Mouse (Mus musculus) lung, embryonic 14.5 days (tissue): Measurements from ENCODE around the gene Ggn. TPM values are rescaled to one million over a fixed set of nuclear protein-coding genes. Genes with fewer than 3 reads are reported as not detected.

ENCODE experiments used
- ATAC-seq: fragments of 200-750 bp; cut with Nextera tagmentation; 2 replicates; pipeline ENCODE4 v1.8.0; 2017; ENCODE audit warnings: mild to moderate bottlenecking, moderate TSS enrichment, moderate library complexity; ENCODE audit not compliant: insufficient read depth
- DNase-seq: peaks from one replicate; pipeline ENCODE4 v3.0.0-alpha.2; 2015
- H3K27ac ChIP-seq: fragments of 300-500 bp; sonication (generic); 2 replicates; pipeline ENCODE4 v1.5.1; 2014; ENCODE audit warnings: low read depth, mild to moderate bottlenecking, moderate library complexity
- H3K27me3 ChIP-seq: fragments of 300-500 bp; sonication (generic); 2 replicates; pipeline ENCODE4 v1.6.1; 2014; ENCODE audit warnings: low read length, control low read depth; ENCODE audit not compliant: insufficient read depth
- H3K36me3 ChIP-seq: fragments of 300-500 bp; sonication (generic); 2 replicates; pipeline ENCODE4 v1.6.1; 2014; ENCODE audit warnings: control low read depth; ENCODE audit not compliant: insufficient read depth
- H3K4me1 ChIP-seq: fragments of 300-500 bp; sonication (generic); 2 replicates; pipeline ENCODE4 v1.6.1; 2014; ENCODE audit warnings: antibody characterized with exemption, control low read depth; ENCODE audit not compliant: insufficient read depth
- H3K4me2 ChIP-seq: fragments of 300-500 bp; sonication (generic); 2 replicates; pipeline ENCODE4 v1.6.1; 2014; ENCODE audit warnings: mild to moderate bottlenecking
- H3K4me3 ChIP-seq: fragments of 300-500 bp; sonication (generic); 2 replicates; pipeline ENCODE4 v1.5.1; 2014; ENCODE audit warnings: low read depth, low read length
- H3K9ac ChIP-seq: fragments of 300-500 bp; sonication (generic); 2 replicates; pipeline ENCODE4 v1.6.1; 2014
- H3K9me3 ChIP-seq: fragments of 300-500 bp; sonication (generic); 2 replicates; pipeline ENCODE4 v1.6.1; 2016; ENCODE audit warnings: low read depth, low read length, control low read depth
- CTCF ChIP-seq: IDR thresholded peaks from 2 replicates; pipeline ENCODE4 v1.5.1; 2016; ENCODE audit warnings: antibody characterized with exemption, low read depth
- WGBS: fragments of 180-500 bp; shearing (Covaris S2); extraction: QIAGEN DNeasy Blood & Tissue Kit; methylation state at CpG from one replicate; pipeline ENCODE4 v1.1.7; 2014; 5-methylcytosine and 5-hydroxymethylcytosine counted together
- polyA plus RNA-seq: library from polyadenylated mRNA; unstranded; fragments of >200 nt; fragmentation: Nextera tagmentation; extraction: Ambion mirVana; gene quantifications from 2 replicates; pipeline ENCODE4 v1.2.1, GENCODE M21; 2014

Gene Ggn
- polyA plus RNA-seq, 1 experiment from 2014 or later, result 0.17 TPM

GRCm38 (mm10) chr7:29170755-29171561 lies 948 bp downstream of the Ggn start:
- DNase-seq (peak; percentile 41), ATAC-seq (peak; percentile 11; the same call in 1 of the 2 replicates)
- peaks cover 11% of the 10 kb centered on the region; the same call in 1 of the 2 replicates for H3K4me1 ChIP-seq
- 2% methylated on average over 43 of the region's 43 CpGs for WGBS
- H3K36me3 ChIP-seq, result peaks cover 35% of the 10 kb centered on the region
- no peaks in the 10 kb centered on the region for H3K9me3 ChIP-seq
- peaks cover 47% of the 10 kb centered on the region for H3K27me3 ChIP-seq
- H3K9ac ChIP-seq, result peak overlapping the region; percentile 30; the same call in 1 of the 2 replicates
- TF ChIP-seq CTCF, result no peak
- peak overlapping the region; percentile 81 for H3K4me2 ChIP-seq
- H3K4me3 ChIP-seq, result peak overlapping the region; percentile 61
- no peak overlapping the region for H3K27ac ChIP-seq

- ATAC-seq (no peak), DNase-seq (no peak)
- H3K36me3 ChIP-seq, result peaks cover 42% of the 10 kb centered on the region
- WGBS, result 7% methylated on average over 34 of the region's 34 CpGs
- H3K4me3 ChIP-seq, result peak overlapping the region; percentile 61
- no peaks in the 10 kb centered on the region for H3K9me3 ChIP-seq
- peak overlapping the region; percentile 30; the same call in 1 of the 2 replicates for H3K9ac ChIP-seq
- H3K27me3 ChIP-seq, result peaks cover 47% of the 10 kb centered on the region
- H3K4me2 ChIP-seq, result peak overlapping the region; percentile 81
- TF ChIP-seq CTCF, result no peak
- H3K27ac ChIP-seq, result no peak overlapping the region
- H3K4me1 ChIP-seq, result peaks cover 11% of the 10 kb centered on the region; the same call in 1 of the 2 replicates
Observed at GRCm38 (mm10) chr7:29171562-29172097, 1.6 kb downstream of the Ggn start.

GRCm38 (mm10) chr7:29172390-29173016 lies 2.5 kb downstream of the Ggn start:
- 29% methylated on average over 31 of the region's 32 CpGs for WGBS
- peaks cover 49% of the 10 kb centered on the region for H3K36me3 ChIP-seq
- DNase-seq (no peak), ATAC-seq (no peak)
- peak overlapping the region; percentile 81; the same call in 1 of the 2 replicates for H3K4me2 ChIP-seq
- H3K9ac ChIP-seq, result no peak overlapping the region
- H3K4me1 ChIP-seq, result peaks cover 11% of the 10 kb centered on the region; the same call in 1 of the 2 replicates
- no peaks in the 10 kb centered on the region for H3K9me3 ChIP-seq
- TF ChIP-seq CTCF, result no peak
- peaks cover 47% of the 10 kb centered on the region for H3K27me3 ChIP-seq
- H3K27ac ChIP-seq, result no peak overlapping the region
- peak overlapping the region; percentile 61; the same call in 1 of the 2 replicates for H3K4me3 ChIP-seq

GRCm38 (mm10) chr7:29178106-29178505 lies 8.1 kb downstream of the Ggn start:
- Histone ChIP-seq H3K27me3 (peaks cover 7% of the 10 kb centered on the region), H3K9me3 (no peaks in the 10 kb centered on the region), H3K27ac (no peak overlapping the region), H3K4me2 (peak overlapping the region; percentile 85), H3K9ac (no peak overlapping the region), H3K4me1 (0 out of 2 replicates have a peak, but pooled peaks cover 7% of the 10 kb centered on the region), H3K36me3 (peaks cover 49% of the 10 kb centered on the region), H3K4me3 (no peak overlapping the region)
- no peak for ATAC-seq
- WGBS, result 87% methylated on average over 4 of the region's 4 CpGs
- no peak for DNase-seq
- TF ChIP-seq CTCF, result peak; percentile 33

- no peaks in the 10 kb centered on the region for H3K9me3 ChIP-seq
- no peak overlapping the region for H3K27ac ChIP-seq
- 0 out of 2 replicates have a peak, but pooled peaks cover 7% of the 10 kb centered on the region for H3K4me1 ChIP-seq
- no peaks in the 10 kb centered on the region for H3K27me3 ChIP-seq
- H3K9ac ChIP-seq, result peak overlapping the region; percentile 83
- no peak for TF ChIP-seq CTCF
- DNase-seq, result peak; percentile 27
- 31% methylated on average over 7 of the region's 7 CpGs for WGBS
- peaks cover 37% of the 10 kb centered on the region for H3K36me3 ChIP-seq
- peak overlapping the region; percentile 85 for H3K4me2 ChIP-seq
- no peak for ATAC-seq
- peak overlapping the region; percentile 83 for H3K4me3 ChIP-seq
Observed at GRCm38 (mm10) chr7:29179323-29179722, 9.3 kb downstream of the Ggn start.

GRCm38 (mm10) chr7:29180077-29180853 lies 10.3 kb downstream of the Ggn start, which contains the start of gene Psmd8:
Psmd8 (minus strand) TSS chr7:29180701.
- Histone ChIP-seq H3K27ac (peak within 1 kb of the TSS; percentile 60), H3K9me3 (no peaks in the 10 kb centered on the region), H3K36me3 (peaks cover 27% of the 10 kb centered on the region), H3K27me3 (no peaks in the 10 kb centered on the region), H3K9ac (peak within 1 kb of the TSS; percentile 83), H3K4me1 (0 out of 2 replicates have a peak, but pooled peaks cover 7% of the 10 kb centered on the region), H3K4me2 (peak within 1 kb of the TSS; percentile 85), H3K4me3 (peak within 1 kb of the TSS; percentile 83)
- TF ChIP-seq CTCF, result peak; percentile 61
- DNase-seq (peak; percentile 99), ATAC-seq (peak; percentile 96)
- WGBS, result under 1% methylated on average over 62 of the region's 62 CpGs
